Mouse (Mus musculus) ZHBTc4 (cell line): ENCODE results near the gene Tex48.

Source experiments
- DNase-seq: peaks from one replicate; pipeline ENCODE4 v3.0.0-alpha.2; 2011; ENCODE audit warnings: low read depth, low spot score

Tex48 gene

GRCm38 (mm10) chr4:63595259-63595658, 27.0 kb downstream of the Tex48 start:
- peak; percentile 13 for DNase-seq

- no peak for DNase-seq
Observed at GRCm38 (mm10) chr4:63594459-63595110, 27.6 kb downstream of the Tex48 start.

GRCm38 (mm10) chr4:63590538-63590937, 31.7 kb downstream of the Tex48 start:
- DNase-seq: no peak

- no peak for DNase-seq
Observed at GRCm38 (mm10) chr4:63589987-63590386, 32.2 kb downstream of the Tex48 start.

- no peak for DNase-seq
Observed at GRCm38 (mm10) chr4:63586240-63586639, 36.0 kb downstream of the Tex48 start.

GRCm38 (mm10) chr4:63585216-63585615, 37.0 kb downstream of the Tex48 start:
- DNase-seq: no peak

- no peak for DNase-seq
Observed at GRCm38 (mm10) chr4:63582580-63582979, 39.6 kb downstream of the Tex48 start.

- DNase-seq: peak; percentile 26
Observed at GRCm38 (mm10) chr4:63580078-63580477, 42.1 kb downstream of the Tex48 start.

GRCm38 (mm10) chr4:63579649-63580048, 42.6 kb downstream of the Tex48 start:
- no peak for DNase-seq

- no peak for DNase-seq
Observed at GRCm38 (mm10) chr4:63572621-63573020, 49.6 kb downstream of the Tex48 start.

GRCm38 (mm10) chr4:63570208-63570781, 51.9 kb downstream of the Tex48 start:
- no peak for DNase-seq

GRCm38 (mm10) chr4:63569322-63569721, 52.9 kb downstream of the Tex48 start:
- no peak for DNase-seq

GRCm38 (mm10) chr4:63567712-63568390, 54.4 kb downstream of the Tex48 start:
- no peak for DNase-seq

- no peak for DNase-seq
Observed at GRCm38 (mm10) chr4:63562742-63563141, 59.5 kb downstream of the Tex48 start.

GRCm38 (mm10) chr4:63561861-63562675, 60.2 kb downstream of the Tex48 start:
- DNase-seq: no peak

- peak; percentile 70 for DNase-seq
Observed at GRCm38 (mm10) chr4:63560079-63560478, 62.1 kb downstream of the Tex48 start.

GRCm38 (mm10) chr4:63559127-63559697, 63.0 kb downstream of the Tex48 start:
- peak; percentile 23 for DNase-seq

GRCm38 (mm10) chr4:63558407-63559081, 63.7 kb downstream of the Tex48 start, which contains the start of gene Tmem268:
TSS of gene Tmem268 (plus strand) at chr4:63558781.
- DNase-seq: peak; percentile 80

GRCm38 (mm10) chr4:63557124-63558059, 64.8 kb downstream of the Tex48 start:
- DNase-seq: peak; percentile 61
